Comparison of ENCODE assay signal across 10 mouse cellular contexts in genomic region chr2:26153295-26153694, GRCm38 (mm10). TPM values are rescaled to one million over a fixed set of nuclear protein-coding genes. Genes with fewer than 3 reads are reported as not detected.
DNase-seq lines count a peak whose midpoint lies in the region; ATAC-seq and TF ChIP-seq lines count a peak whose summit lies in the region.
"Had no signal": no experiment of that assay in that cellular context is flagged by ENCODE, and none has a peak within 500 bp of the region (broad histone marks: within the 10 kb centered on the region; RNA-seq: fewer than 3 reads in every experiment).

No protein-coding gene starts in this region.

- H3K27me3 ChIP-seq in cerebellum, adult 2 months (ENCODE audit: control insufficient read depth, insufficient read depth, low read length): no peaks in the 10 kb centered on the region
- no peaks in the 10 kb centered on the region for H3K27me3 ChIP-seq in midbrain, embryonic 11.5 days (ENCODE audit: control insufficient read depth, insufficient read depth, low read length)
- H3K27me3 ChIP-seq in midbrain, embryonic 15.5 days (replicated peaks): no peaks in the 10 kb centered on the region
- no peaks in the 10 kb centered on the region for H3K27me3 ChIP-seq in limb, embryonic 11.5 days (ENCODE audit: control insufficient read depth, insufficient read depth, low read length)
- H3K27me3 ChIP-seq in splenic B cell, adult 2 months (ENCODE audit: control insufficient read depth, insufficient read depth, low read length, poor library complexity, severe bottlenecking): no peaks in the 10 kb centered on the region

- TF ChIP-seq CTCF in cerebellum, adult 2 months (IDR thresholded peaks at IDR 0.05; ENCODE audit: borderline replicate concordance, insufficient read depth, low read depth, low read length): peak; percentile 64
- peak; percentile 53 for TF ChIP-seq CTCF in brain, embryonic 14.5 days (IDR thresholded peaks at IDR 0.05; ENCODE audit: borderline replicate concordance, extremely low read depth, insufficient read depth, insufficient read length)

- H3K4me2 ChIP-seq in midbrain, embryonic 11.5 days: no peak overlapping the region
- no peak overlapping the region for H3K4me2 ChIP-seq in midbrain, embryonic 15.5 days
- H3K4me2 ChIP-seq in limb, embryonic 11.5 days (ENCODE audit: low read depth, severe bottlenecking): no peak overlapping the region

- H3K4me3 ChIP-seq in cerebellum, adult 2 months (replicated peaks; ENCODE audit: insufficient read depth, low read depth, low read length): no peak overlapping the region
- H3K4me3 ChIP-seq in midbrain, embryonic 11.5 days (ENCODE audit: low read depth, low read length): no peak overlapping the region
- H3K4me3 ChIP-seq in midbrain, embryonic 15.5 days: no peak overlapping the region
- no peak overlapping the region for H3K4me3 ChIP-seq in limb, embryonic 11.5 days (ENCODE audit: low read depth, low read length)
- H3K4me3 ChIP-seq: myocyte had no signal

- no peaks in the 10 kb centered on the region for H3K9me3 ChIP-seq in midbrain, embryonic 11.5 days (ENCODE audit: control insufficient read depth, low read length)
- H3K9me3 ChIP-seq in midbrain, embryonic 15.5 days: no peaks in the 10 kb centered on the region
- H3K9me3 ChIP-seq in limb, embryonic 11.5 days (ENCODE audit: control insufficient read depth, low read length): no peaks in the 10 kb centered on the region

- no peak; the same call in 1 of the 2 replicates for ATAC-seq in midbrain, embryonic 11.5 days (ENCODE audit: low FRiP score)
- ATAC-seq in midbrain, embryonic 15.5 days (replicated peaks): no peak
- ATAC-seq in limb, embryonic 11.5 days (ENCODE audit: insufficient number of reproducible peaks, low FRiP score, low TSS enrichment, low read depth): no peak
- ATAC-seq in monocyte, adult 5-6 weeks (replicated peaks; ENCODE audit: insufficient number of reproducible peaks, low FRiP score, low TSS enrichment, poor library complexity, severe bottlenecking): no peak

- no peak overlapping the region for H3K9ac ChIP-seq in midbrain, embryonic 11.5 days (ENCODE audit: low read length)
- no peak overlapping the region for H3K9ac ChIP-seq in midbrain, embryonic 15.5 days
- no peak overlapping the region for H3K9ac ChIP-seq in limb, embryonic 11.5 days (ENCODE audit: low read length)

- no peak overlapping the region for H3K27ac ChIP-seq in cerebellum, adult 2 months (ENCODE audit: insufficient read depth, low read length)
- no peak overlapping the region for H3K27ac ChIP-seq in midbrain, embryonic 11.5 days (ENCODE audit: low read depth, low read length)
- H3K27ac ChIP-seq in midbrain, embryonic 15.5 days: no peak overlapping the region
- no peak overlapping the region for H3K27ac ChIP-seq in limb, embryonic 11.5 days (replicated peaks; ENCODE audit: low read depth, low read length)

- 45% methylated on average over 4 of the region's 4 CpGs for WGBS in cerebellum, adult 2 months
- WGBS in midbrain, embryonic 11.5 days: 33% methylated on average over 4 of the region's 4 CpGs
- WGBS in midbrain, embryonic 15.5 days: 34% methylated on average over 4 of the region's 4 CpGs
- WGBS in limb, embryonic 11.5 days: 25% methylated on average over 4 of the region's 4 CpGs

- H3K4me1 ChIP-seq in cerebellum, adult 2 months (ENCODE audit: control insufficient read depth, insufficient read depth, low read length): peaks cover 31% of the 10 kb centered on the region
- H3K4me1 ChIP-seq in midbrain, embryonic 11.5 days (ENCODE audit: control insufficient read depth, insufficient read depth, low read length): peaks cover 5% of the 10 kb centered on the region
- peaks cover 33% of the 10 kb centered on the region for H3K4me1 ChIP-seq in midbrain, embryonic 15.5 days
- no peaks in the 10 kb centered on the region for H3K4me1 ChIP-seq in limb, embryonic 11.5 days (ENCODE audit: control insufficient read depth, insufficient read depth, low read length)

- TF ChIP-seq POLR2A in cerebellum, adult 2 months (IDR thresholded peaks at IDR 0.05; ENCODE audit: borderline replicate concordance, insufficient read depth, low read length): no peak
- no peak for TF ChIP-seq POLR2A in brain, embryonic 14.5 days (IDR thresholded peaks at IDR 0.05; ENCODE audit: borderline replicate concordance, extremely low read depth, insufficient read depth, insufficient read length, poor library complexity, severe bottlenecking)

- H3K36me3 ChIP-seq in midbrain, embryonic 11.5 days (ENCODE audit: control insufficient read depth, insufficient read depth, low read length): no peaks in the 10 kb centered on the region
- no peaks in the 10 kb centered on the region for H3K36me3 ChIP-seq in midbrain, embryonic 15.5 days (replicated peaks)
- no peaks in the 10 kb centered on the region for H3K36me3 ChIP-seq in limb, embryonic 11.5 days (ENCODE audit: control insufficient read depth, insufficient read depth, low read length)
- no peaks in the 10 kb centered on the region for H3K36me3 ChIP-seq in splenic B cell, adult 2 months (ENCODE audit: control insufficient read depth, insufficient read depth, low read length, poor library complexity, severe bottlenecking)

- DNase-seq in cerebellum, adult 2 months: peak in 1 of 2 experiments; percentile 61
- DNase-seq in cerebellum, adult 11 months: no peak
- peak; percentile 88 for DNase-seq in midbrain, embryonic 11.5 days (ENCODE audit: low spot score, missing footprints)
- DNase-seq in brain, embryonic 14.5 days (ENCODE audit: low read depth): no peak
- peak; percentile 64 for DNase-seq in limb, embryonic 11.5 days (ENCODE audit: low spot score)
- peak; percentile 51 for DNase-seq in splenic B cell, adult 2 months (ENCODE audit: low read depth, low spot score)

RNA-seq across cellular contexts. Expression of gene Nacc2, which starts 30.3 kb away (rescaled TPM):
- polyA plus RNA-seq in cerebellum, adult 2 months (2012; rRNA removed): 117 and 124 TPM in 2 replicates
- polyA plus RNA-seq in midbrain, embryonic 11.5 days (2014; fragmentation: Nextera tagmentation; extraction: Ambion mirVana): 4.0 and 4.5 TPM in 2 replicates
- polyA plus RNA-seq in midbrain, embryonic 15.5 days (2015; fragmentation: Nextera tagmentation; extraction: Ambion mirVana): 14.3 and 16.9 TPM in 2 replicates
- 12.0 and 14.8 TPM in 2 replicates for polyA plus RNA-seq in brain, embryonic 14.5 days (2012; rRNA removed)
- polyA plus RNA-seq in limb, embryonic 11.5 days (2014; fragmentation: Nextera tagmentation; extraction: Ambion mirVana): 2.8 and 4.0 TPM in 2 replicates
- total RNA-seq in monocyte, adult 5-6 weeks (2017): 1.1 to 3.6 TPM (median 1.4 TPM) in 3 replicates

RNA-seq across cellular contexts. Expression of gene Lhx3, which starts 54.8 kb away (rescaled TPM):
- 1.1 and 1.3 TPM in 2 replicates for polyA plus RNA-seq in cerebellum, adult 2 months (2012; rRNA removed)
- 0.10 and 0.30 TPM in 2 replicates for polyA plus RNA-seq in midbrain, embryonic 11.5 days (2014; fragmentation: Nextera tagmentation; extraction: Ambion mirVana)
- 0.13 TPM in 1 of 2 replicates, not detected in the other for polyA plus RNA-seq in midbrain, embryonic 15.5 days (2015; fragmentation: Nextera tagmentation; extraction: Ambion mirVana)
- polyA plus RNA-seq in brain, embryonic 14.5 days (2012; rRNA removed): 1.6 and 3.3 TPM in 2 replicates
- polyA plus RNA-seq in limb, embryonic 11.5 days (2014; fragmentation: Nextera tagmentation; extraction: Ambion mirVana): 0.09 TPM in 1 of 2 replicates, not detected in the other
- total RNA-seq in monocyte, adult 5-6 weeks (2017): not detected in 3 replicates
- polyA plus RNA-seq: heart, embryonic 16.5 days; myocyte had no signal

Comparison
In these comparisons a context has a peak if more than half of its experiments do, and no peak if none do; other contexts are left out.
1. DNase-seq: peak in midbrain, embryonic 11.5 days (single experiment), limb, embryonic 11.5 days (single experiment) and splenic B cell, adult 2 months (single experiment); none in cerebellum, adult 11 months (single experiment) and brain, embryonic 14.5 days (single experiment).